Mouse (Mus musculus): ENCODE results near the gene Inppl1. TPM values are rescaled to one million over a fixed set of nuclear protein-coding genes. Genes with fewer than 3 reads are reported as not detected.

The Inppl1 gene
- 0.66 TPM for polyA plus RNA-seq (2017; shearing (Covaris generic))

GRCm38 (mm10) chr7:101837606-101838471 lies at the start of gene Inppl1:
Gene Inppl1, minus strand, starts transcription at chr7:101838229.

DNA sequence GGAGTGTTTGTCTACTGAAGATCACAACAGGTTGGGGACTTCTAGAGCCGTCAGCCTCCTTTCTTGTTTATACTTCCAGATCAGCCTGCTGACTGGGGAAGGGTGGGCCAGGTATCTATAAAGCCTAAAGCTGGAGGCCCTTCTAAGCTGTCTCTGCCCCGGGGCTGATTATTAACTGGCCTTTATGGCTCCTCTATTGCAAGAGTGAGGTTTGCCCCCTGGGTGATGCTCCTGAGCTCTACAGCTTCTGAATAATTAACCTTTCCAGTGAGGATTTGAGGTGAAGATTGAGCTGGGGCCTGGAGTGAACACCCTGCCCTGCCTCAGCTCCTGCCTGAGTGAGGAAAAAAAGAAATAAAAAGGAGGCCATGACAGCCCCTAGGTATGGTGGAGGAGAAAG lies 32.6 kb upstream of the Inppl1 start, which contains the start of gene Folr1:
Folr1 (minus strand) TSS at position 160 of the 400 bp plus-strand sequence.

DNA sequence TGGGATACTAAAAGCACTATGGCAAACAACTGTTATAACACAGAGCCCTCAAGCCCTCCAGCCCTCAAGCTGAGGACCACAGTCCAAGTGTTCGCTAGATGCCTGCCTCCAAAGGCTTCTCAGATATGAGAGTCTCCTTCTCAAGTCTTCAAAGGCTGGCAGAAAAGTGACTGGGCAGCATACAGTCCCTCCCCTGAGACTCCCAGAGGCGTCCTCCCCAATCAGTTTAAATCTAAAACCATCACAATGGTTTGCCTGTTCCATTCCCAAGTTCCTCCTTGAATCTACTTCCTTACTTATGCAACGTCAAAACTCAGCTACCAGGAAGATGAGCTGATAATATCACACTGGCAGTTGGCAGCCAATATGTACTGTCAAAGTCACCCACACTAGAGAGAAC lies 25.4 kb upstream of the Inppl1 start, which contains the start of gene Anapc15:
Anapc15 (plus strand) TSS at position 301 of the 400 bp plus-strand sequence.

DNA sequence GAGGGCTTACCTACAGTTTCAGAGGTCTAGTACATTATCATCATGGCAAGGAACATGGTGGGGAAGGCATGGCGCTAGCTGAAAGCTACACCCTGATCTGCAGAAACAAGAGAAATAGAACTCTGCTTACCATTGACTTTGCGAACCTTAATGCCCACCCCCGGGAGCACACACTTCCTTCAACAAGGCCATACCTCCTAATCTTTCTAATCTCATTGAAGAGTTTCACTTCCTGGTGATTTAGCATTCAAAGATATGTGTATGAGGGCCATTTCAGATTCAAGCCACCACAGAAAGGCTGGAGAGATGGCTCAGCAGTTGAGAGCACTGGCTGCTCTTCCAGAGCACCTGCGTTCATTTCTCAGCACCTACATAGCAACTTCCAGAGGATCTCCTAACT lies 19.1 kb upstream of the Inppl1 start, which contains the start of gene Folr2:
Folr2 (minus strand) TSS at position 101 of the 400 bp plus-strand sequence.

GRCm38 (mm10) chr7:101817861-101818401 lies 20.1 kb downstream of the Inppl1 start, which contains the start of gene Phox2a:
Gene Phox2a, plus strand, starts transcription at chr7:101818313.

Other genes with a start within 250 kb of the Inppl1 start
- gene Clpb, start 174.6 kb downstream of the Inppl1 start, polyA plus RNA-seq (2017; shearing (Covaris generic)): 31.2 TPM
- gene Phox2a, start 19.9 kb downstream of the Inppl1 start, polyA plus RNA-seq (2017; shearing (Covaris generic)): not detected
- gene Folr2, start 19.0 kb upstream of the Inppl1 start, polyA plus RNA-seq (2017; shearing (Covaris generic)): not detected
- 46.6 TPM for gene Anapc15, start 25.5 kb upstream of the Inppl1 start, polyA plus RNA-seq (2017; shearing (Covaris generic))
- gene Folr1, start 32.6 kb upstream of the Inppl1 start, polyA plus RNA-seq (2017; shearing (Covaris generic)): not detected
- gene Lamtor1, start 67.7 kb upstream of the Inppl1 start, polyA plus RNA-seq (2017; shearing (Covaris generic)): 92.3 TPM
- gene Tomt, start 68.1 kb upstream of the Inppl1 start, polyA plus RNA-seq (2017; shearing (Covaris generic)): 1.6 TPM
- gene Lrrc51, start 95.7 kb upstream of the Inppl1 start, polyA plus RNA-seq (2017; shearing (Covaris generic)): 1.1 TPM
- 197 TPM for gene Numa1, start 95.9 kb upstream of the Inppl1 start, polyA plus RNA-seq (2017; shearing (Covaris generic))
- gene Il18bp, start 180.5 kb upstream of the Inppl1 start, polyA plus RNA-seq (2017; shearing (Covaris generic)): 2.8 TPM
- gene Rnf121, start 227.2 kb upstream of the Inppl1 start, polyA plus RNA-seq (2017; shearing (Covaris generic)): 23.8 TPM
- 43.4 TPM for gene Xndc1, start 227.3 kb upstream of the Inppl1 start, polyA plus RNA-seq (2017; shearing (Covaris generic))
- 1.5 TPM for gene Xntrpc, start 227.5 kb upstream of the Inppl1 start, polyA plus RNA-seq (2017; shearing (Covaris generic))
- gene Trpc2, start 244.9 kb upstream of the Inppl1 start, polyA plus RNA-seq (2017; shearing (Covaris generic)): 0.45 TPM